20 mouse cellular contexts compared by ENCODE assay signal in genomic region chr17:10372001-10372785, GRCm38 (mm10). TPM values are rescaled to one million over a fixed set of nuclear protein-coding genes. Genes with fewer than 3 reads are reported as not detected.
DNase-seq lines count a peak whose midpoint lies in the region; ATAC-seq and TF ChIP-seq lines count a peak whose summit lies in the region.
"Had no signal": no experiment of that assay in that cellular context is flagged by ENCODE, and none has a peak within 500 bp of the region (broad histone marks: within the 10 kb centered on the region; RNA-seq: fewer than 3 reads in every experiment).

No protein-coding gene starts in this region.

- no peak overlapping the region for H3K9ac ChIP-seq in heart, embryonic 12.5 days
- H3K9ac ChIP-seq in heart, embryonic 11.5 days (ENCODE audit: low read depth, low read length), result no peak overlapping the region
- no peak overlapping the region for H3K9ac ChIP-seq in liver, postnatal 0 days (replicated peaks)
- no peak overlapping the region for H3K9ac ChIP-seq in liver, embryonic 11.5 days (ENCODE audit: low read depth, low read length)
- peak overlapping the region; percentile 10; the same call in 1 of the 2 replicates for H3K9ac ChIP-seq in heart, embryonic 16.5 days (ENCODE audit: low read length)
- H3K9ac ChIP-seq: limb, embryonic 12.5 days; liver, embryonic 15.5 days; midbrain, embryonic 13.5 days; stomach, embryonic 15.5 days had no signal

- H3K9me3 ChIP-seq in heart, embryonic 12.5 days (replicated peaks), result no peaks in the 10 kb centered on the region
- H3K9me3 ChIP-seq in heart, embryonic 11.5 days (replicated peaks; ENCODE audit: control insufficient read depth, low read length), result no peaks in the 10 kb centered on the region
- H3K9me3 ChIP-seq in liver, postnatal 0 days (ENCODE audit: low read length), result no peaks in the 10 kb centered on the region
- no peaks in the 10 kb centered on the region for H3K9me3 ChIP-seq in liver, embryonic 11.5 days (ENCODE audit: control insufficient read depth, low read length)
- no peaks in the 10 kb centered on the region for H3K9me3 ChIP-seq in heart, embryonic 16.5 days (replicated peaks; ENCODE audit: control insufficient read depth, low read length)
- H3K9me3 ChIP-seq: limb, embryonic 12.5 days; liver, embryonic 15.5 days; midbrain, embryonic 13.5 days; stomach, embryonic 15.5 days had no signal

- TF ChIP-seq EP300 in liver, postnatal 0 days (IDR thresholded peaks at IDR 0.05; ENCODE audit: low read depth), result no peak

- DNase-seq in liver, postnatal 0 days, result no peak
- DNase-seq in liver, embryonic 11.5 days (ENCODE audit: low spot score), result no peak
- peak; percentile 39 for DNase-seq in ZHBTc4 (ENCODE audit: low read depth, low spot score)
- DNase-seq in gastrocnemius, postnatal 10 days, result no peak
- DNase-seq in urinary bladder, postnatal 4 days (ENCODE audit: low spot score in 2 of 2), result no peak
- DNase-seq: cerebellum, adult 8-10 months; embryo, embryonic 11 days; gastrocnemius, postnatal 14 days; thymus, postnatal 14 days had no signal

- no peaks in the 10 kb centered on the region for H3K36me3 ChIP-seq in heart, embryonic 12.5 days
- H3K36me3 ChIP-seq in heart, embryonic 11.5 days (ENCODE audit: control insufficient read depth, insufficient read depth, low read length), result no peaks in the 10 kb centered on the region
- H3K36me3 ChIP-seq in liver, postnatal 0 days (replicated peaks; ENCODE audit: insufficient read depth, low read length), result no peaks in the 10 kb centered on the region
- H3K36me3 ChIP-seq in liver, embryonic 11.5 days (ENCODE audit: control insufficient read depth, insufficient read depth, low read length), result no peaks in the 10 kb centered on the region
- H3K36me3 ChIP-seq in heart, embryonic 16.5 days (ENCODE audit: control insufficient read depth, insufficient read depth), result no peaks in the 10 kb centered on the region
- H3K36me3 ChIP-seq: limb, embryonic 12.5 days; liver, embryonic 15.5 days; midbrain, embryonic 13.5 days; stomach, embryonic 15.5 days had no signal

- no peak for TF ChIP-seq CTCF in liver, postnatal 0 days (IDR thresholded peaks at IDR 0.05; ENCODE audit: low read depth)

- H3K27me3 ChIP-seq in heart, embryonic 12.5 days (replicated peaks), result no peaks in the 10 kb centered on the region
- H3K27me3 ChIP-seq in heart, embryonic 11.5 days (ENCODE audit: control insufficient read depth, insufficient read depth, low read length), result no peaks in the 10 kb centered on the region
- no peaks in the 10 kb centered on the region for H3K27me3 ChIP-seq in liver, postnatal 0 days (ENCODE audit: insufficient read depth, low read length)
- no peaks in the 10 kb centered on the region for H3K27me3 ChIP-seq in liver, embryonic 11.5 days (replicated peaks; ENCODE audit: control insufficient read depth, insufficient read depth, low read length)
- H3K27me3 ChIP-seq in heart, embryonic 16.5 days (ENCODE audit: control insufficient read depth, insufficient read depth, low read length), result no peaks in the 10 kb centered on the region
- H3K27me3 ChIP-seq: limb, embryonic 12.5 days; liver, embryonic 15.5 days; midbrain, embryonic 13.5 days; Patski; stomach, embryonic 15.5 days had no signal

- WGBS in heart, embryonic 12.5 days, result 49% methylated on average over 18 of the region's 18 CpGs
- WGBS in heart, embryonic 11.5 days (ENCODE audit: insufficient replicate concordance), result 48% methylated on average over 18 of the region's 18 CpGs
- WGBS in liver, postnatal 0 days (ENCODE audit: insufficient replicate concordance), result 58% methylated on average over 18 of the region's 18 CpGs
- WGBS in liver, embryonic 11.5 days, result 59% methylated on average over 18 of the region's 18 CpGs
- WGBS in heart, embryonic 16.5 days, result 50% methylated on average over 18 of the region's 18 CpGs

- no peak overlapping the region for H3K4me2 ChIP-seq in heart, embryonic 12.5 days
- H3K4me2 ChIP-seq in heart, embryonic 11.5 days, result no peak overlapping the region
- peak overlapping the region; percentile 9; the same call in 1 of the 2 replicates for H3K4me2 ChIP-seq in liver, postnatal 0 days (ENCODE audit: low read depth, low read length)
- no peak overlapping the region for H3K4me2 ChIP-seq in liver, embryonic 11.5 days
- no peak overlapping the region for H3K4me2 ChIP-seq in heart, embryonic 16.5 days (ENCODE audit: low read depth, low read length)
- H3K4me2 ChIP-seq: limb, embryonic 12.5 days; liver, embryonic 15.5 days; midbrain, embryonic 13.5 days; stomach, embryonic 15.5 days had no signal

- H3K4me3 ChIP-seq in heart, embryonic 12.5 days, result no peak overlapping the region
- no peak overlapping the region for H3K4me3 ChIP-seq in heart, embryonic 11.5 days (ENCODE audit: low read depth, low read length)
- H3K4me3 ChIP-seq in liver, postnatal 0 days (ENCODE audit: low read depth, low read length), result no peak overlapping the region
- no peak overlapping the region for H3K4me3 ChIP-seq in liver, embryonic 11.5 days (ENCODE audit: low read depth, low read length)
- H3K4me3 ChIP-seq in heart, embryonic 16.5 days (ENCODE audit: low read length), result no peak overlapping the region
- H3K4me3 ChIP-seq: limb, embryonic 12.5 days; liver, embryonic 15.5 days; midbrain, embryonic 13.5 days; myocyte; stomach, embryonic 15.5 days had no signal

- peaks cover 71% of the 10 kb centered on the region for H3K4me1 ChIP-seq in heart, embryonic 12.5 days (replicated peaks)
- peaks cover 53% of the 10 kb centered on the region for H3K4me1 ChIP-seq in heart, embryonic 11.5 days (ENCODE audit: control insufficient read depth, insufficient read depth, low read length)
- no peaks in the 10 kb centered on the region for H3K4me1 ChIP-seq in liver, postnatal 0 days (ENCODE audit: insufficient read depth)
- peaks cover 6% of the 10 kb centered on the region; the same call in 1 of the 2 replicates for H3K4me1 ChIP-seq in liver, embryonic 11.5 days (replicated peaks; ENCODE audit: control insufficient read depth, insufficient read depth, low read length)
- peaks cover 57% of the 10 kb centered on the region for H3K4me1 ChIP-seq in heart, embryonic 16.5 days (ENCODE audit: control insufficient read depth, insufficient read depth, low read length)
- H3K4me1 ChIP-seq: liver, embryonic 15.5 days; stomach, embryonic 15.5 days had no signal

- H3K27ac ChIP-seq in heart, embryonic 12.5 days (ENCODE audit: poor library complexity, severe bottlenecking), result peak overlapping the region; percentile 92; the same call in 1 of the 2 replicates
- no peak overlapping the region; the same call in 1 of the 2 replicates for H3K27ac ChIP-seq in heart, embryonic 11.5 days (ENCODE audit: low read depth, low read length)
- no peak overlapping the region for H3K27ac ChIP-seq in liver, postnatal 0 days (ENCODE audit: low read depth)
- no peak overlapping the region for H3K27ac ChIP-seq in liver, embryonic 11.5 days (ENCODE audit: low read depth, low read length)
- peak overlapping the region; percentile 95 for H3K27ac ChIP-seq in heart, embryonic 16.5 days (ENCODE audit: low read length)
- H3K27ac ChIP-seq: limb, embryonic 12.5 days; liver, embryonic 15.5 days; midbrain, embryonic 13.5 days; stomach, embryonic 15.5 days had no signal

- ATAC-seq in heart, embryonic 12.5 days (ENCODE audit: insufficient number of reproducible peaks, low FRiP score), result no peak
- no peak for ATAC-seq in heart, embryonic 11.5 days (replicated peaks; ENCODE audit: insufficient number of reproducible peaks, low FRiP score, low TSS enrichment)
- no peak for ATAC-seq in liver, postnatal 0 days
- ATAC-seq in liver, embryonic 11.5 days (replicated peaks; ENCODE audit: low FRiP score), result no peak
- ATAC-seq in heart, embryonic 16.5 days (replicated peaks; ENCODE audit: extremely low read depth, insufficient read depth, low FRiP score), result no peak
- ATAC-seq: CD4-positive, CD25-positive, alpha-beta regulatory T cell, adult 4 months; forebrain, embryonic 16.5 days; midbrain, embryonic 13.5 days; Patski had no signal

RNA-seq across cellular contexts. Expression of gene Qk, which starts 52.5 kb away (rescaled TPM):
- 41.5 and 44.9 TPM in 2 replicates for polyA plus RNA-seq in heart, embryonic 12.5 days (2016; fragmentation: Nextera tagmentation; extraction: Ambion mirVana)
- 52.6 and 60.6 TPM in 2 replicates for polyA plus RNA-seq in heart, embryonic 11.5 days (2014; fragmentation: Nextera tagmentation; extraction: Ambion mirVana)
- 9.1 and 9.9 TPM in 2 replicates for polyA plus RNA-seq in liver, postnatal 0 days (2015; fragmentation: Nextera tagmentation; extraction: Ambion mirVana)
- 18.2 and 20.3 TPM in 2 replicates for polyA plus RNA-seq in liver, embryonic 11.5 days (2014; fragmentation: Nextera tagmentation; extraction: Ambion mirVana)
- polyA plus RNA-seq in heart, embryonic 16.5 days (2015; fragmentation: Nextera tagmentation; extraction: Ambion mirVana), result 38.1 and 39.9 TPM in 2 replicates
- 100 to 1,000 TPM; 268 to 288 TPM for total RNA-seq in gastrocnemius, postnatal 10 days (2021)

Comparison
In these comparisons a context has a peak if more than half of its experiments do, and no peak if none do; other contexts are left out.
1. H3K27ac ChIP-seq: peak in heart, embryonic 12.5 days (single experiment) and heart, embryonic 16.5 days (single experiment); none in heart, embryonic 11.5 days (single experiment), liver, postnatal 0 days (single experiment) and liver, embryonic 11.5 days (single experiment).